Mouse (Mus musculus) hindbrain, embryonic 11.5 days (tissue): ENCODE measurements at regions not wholly inside any gene's neighbourhood (a gene's known extent, or its start where the extent isn't known, plus 50 kb on each side); places are given as distances from the start of the nearest gene placed in this dataset.

Experiments used
- ATAC-seq: fragments of 200-750 bp; cut with Nextera tagmentation; 2 replicates; pipeline ENCODE4 v1.8.0; 2017; ENCODE audit warnings: mild to moderate bottlenecking, moderate TSS enrichment, moderate library complexity; ENCODE audit not compliant: low FRiP score
- DNase-seq: peaks from one replicate; pipeline ENCODE4 v3.0.0-alpha.2; 2015; ENCODE audit warnings: low spot score
- H3K27ac ChIP-seq: fragments of 300-500 bp; sonication (generic); 2 replicates; pipeline ENCODE4 v1.5.1; 2014; ENCODE audit warnings: mild to moderate bottlenecking, low read depth, low read length
- H3K27me3 ChIP-seq: fragments of 300-500 bp; sonication (generic); 2 replicates; pipeline ENCODE4 v1.6.1; 2014; ENCODE audit warnings: mild to moderate bottlenecking, low read length, moderate library complexity, mixed read lengths; ENCODE audit not compliant: control insufficient read depth, insufficient read depth
- H3K36me3 ChIP-seq: fragments of 300-500 bp; sonication (generic); 2 replicates; pipeline ENCODE4 v1.6.1; 2014; ENCODE audit warnings: mild to moderate bottlenecking, low read length, moderate library complexity, mixed read lengths; ENCODE audit not compliant: control insufficient read depth, insufficient read depth
- H3K4me1 ChIP-seq: fragments of 300-500 bp; sonication (generic); replicated peaks from 2 replicates; pipeline ENCODE4 v1.6.1; 2014; ENCODE audit warnings: low read length, mixed read lengths; ENCODE audit not compliant: control insufficient read depth, insufficient read depth
- H3K4me2 ChIP-seq: fragments of 300-500 bp; sonication (generic); replicated peaks from 2 replicates; pipeline ENCODE4 v1.6.1; 2014; ENCODE audit warnings: mild to moderate bottlenecking, low read depth, low read length
- H3K4me3 ChIP-seq: fragments of 300-500 bp; sonication (generic); 2 replicates; pipeline ENCODE4 v1.5.1; 2014; ENCODE audit warnings: low read depth, low read length
- H3K9ac ChIP-seq: fragments of 300-500 bp; sonication (generic); 2 replicates; pipeline ENCODE4 v1.6.1; 2014; ENCODE audit warnings: low read depth, low read length
- H3K9me3 ChIP-seq: fragments of 300-500 bp; sonication (generic); 2 replicates; pipeline ENCODE4 v1.6.1; 2016; ENCODE audit warnings: low read length; ENCODE audit not compliant: control insufficient read depth
- WGBS: fragments of 180-500 bp; shearing (Covaris S2); extraction: QIAGEN DNeasy Blood & Tissue Kit; methylation state at CpG from one replicate; pipeline ENCODE4 v1.1.7; 2014; 5-methylcytosine and 5-hydroxymethylcytosine counted together

GRCm38 (mm10) chr10:100685748-100686147 is 95.5 kb downstream of the 1700017N19Rik start:
- Histone ChIP-seq H3K4me2 (no peak overlapping the region), H3K27ac (no peak overlapping the region), H3K9ac (no peak overlapping the region), H3K36me3 (no peaks in the 10 kb centered on the region), H3K4me1 (no peaks in the 10 kb centered on the region), H3K27me3 (no peaks in the 10 kb centered on the region), H3K4me3 (no peak overlapping the region), H3K9me3 (no peaks in the 10 kb centered on the region)
- WGBS, result 30% methylated on average over 3 of the region's 3 CpGs
- no peak for ATAC-seq
- no peak for DNase-seq

DNA sequence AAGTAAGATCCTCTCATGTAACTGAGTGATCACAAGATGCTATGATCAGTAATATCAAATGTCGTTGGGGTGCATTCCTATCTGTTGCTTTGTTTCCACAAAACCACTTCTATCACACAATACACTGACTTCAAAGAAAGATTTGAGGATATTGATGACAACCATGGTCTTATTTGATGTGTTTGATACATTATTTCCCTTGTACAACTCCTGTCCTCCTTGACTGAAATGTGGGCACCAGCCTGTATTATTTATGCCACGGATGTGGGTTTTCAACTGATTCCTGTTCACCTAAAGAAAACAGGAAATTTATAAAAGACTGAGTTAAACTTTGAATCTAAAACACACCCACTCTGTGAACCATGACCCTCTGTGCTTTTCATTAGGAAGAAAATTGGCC is 105.7 kb downstream of the 1700017N19Rik start:
- Histone ChIP-seq H3K27me3 (no peaks in the 10 kb centered on the region), H3K4me1 (no peaks in the 10 kb centered on the region), H3K9me3 (no peaks in the 10 kb centered on the region), H3K36me3 (no peaks in the 10 kb centered on the region), H3K9ac (no peak overlapping the region), H3K4me2 (no peak overlapping the region), H3K4me3 (no peak overlapping the region), H3K27ac (no peak overlapping the region)
- 93% methylated on average over 2 of the region's 2 CpGs for WGBS
- no peak for ATAC-seq
- DNase-seq, result no peak

GRCm38 (mm10) chr10:100699206-100699605 is 108.9 kb downstream of the 1700017N19Rik start:
- no peaks in the 10 kb centered on the region for H3K4me1 ChIP-seq
- ATAC-seq (no peak), DNase-seq (no peak)
- no peak overlapping the region for H3K4me3 ChIP-seq
- H3K9ac ChIP-seq, result no peak overlapping the region
- no peak overlapping the region for H3K4me2 ChIP-seq
- H3K36me3 ChIP-seq, result no peaks in the 10 kb centered on the region
- no peak overlapping the region for H3K27ac ChIP-seq
- no peaks in the 10 kb centered on the region for H3K9me3 ChIP-seq
- WGBS, result 79% methylated on average over 4 of the region's 4 CpGs
- no peaks in the 10 kb centered on the region for H3K27me3 ChIP-seq

DNA sequence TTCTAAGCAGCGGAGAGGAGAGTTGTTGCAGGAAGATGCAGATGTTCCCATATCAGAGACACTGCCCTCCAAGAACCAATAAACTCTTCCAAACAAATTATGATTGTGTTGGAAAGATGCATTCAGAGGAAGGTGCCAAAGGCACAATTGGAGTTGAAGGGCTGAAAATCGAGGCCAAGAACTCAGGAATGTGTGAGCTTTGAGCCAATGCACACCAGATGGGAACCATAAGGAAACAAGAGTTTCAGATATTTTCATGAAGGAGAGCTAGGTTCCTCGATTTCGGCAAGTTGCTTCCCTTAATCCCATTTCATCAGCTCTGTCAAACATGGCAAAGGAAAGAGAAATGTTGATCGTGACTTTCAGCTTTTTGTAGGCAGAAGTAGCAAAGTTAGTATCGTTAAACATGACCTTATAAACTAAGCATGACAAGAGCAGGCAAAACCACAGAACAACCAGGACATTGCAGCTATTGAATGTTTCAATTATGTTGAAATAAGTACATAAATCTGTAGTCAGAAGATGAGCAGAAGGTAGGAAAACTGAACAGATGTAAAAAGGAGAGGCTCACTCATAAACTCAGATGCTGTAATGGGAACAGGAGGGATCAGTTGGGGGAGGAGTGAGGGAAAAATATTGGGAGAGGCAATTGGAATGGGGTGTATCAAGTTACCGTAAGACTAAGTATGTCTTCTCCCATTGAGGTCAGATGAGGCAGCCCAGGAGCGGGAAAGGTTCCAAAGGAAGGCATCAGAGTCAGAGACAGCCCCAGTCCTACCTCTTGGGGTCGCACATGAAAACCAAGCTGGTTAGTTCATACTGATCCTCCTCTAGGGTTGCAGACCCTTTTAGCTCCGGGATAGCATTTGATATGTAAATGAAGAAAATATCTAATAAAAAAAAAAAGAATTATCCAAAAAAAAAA is 110.3 kb downstream of the 1700017N19Rik start:
- DNase-seq, result no peak

GRCm38 (mm10) chr10:100701938-100702337 is 111.7 kb downstream of the 1700017N19Rik start:
- H3K9ac ChIP-seq, result no peak overlapping the region
- WGBS, result 94% methylated on average over 6 of the region's 6 CpGs

More for the DNA sequence above, 110.3 kb downstream of the 1700017N19Rik start:
- no peaks in the 10 kb centered on the region for H3K4me1 ChIP-seq
- no peak overlapping the region for H3K9ac ChIP-seq
- no peak overlapping the region for H3K27ac ChIP-seq
- no peaks in the 10 kb centered on the region for H3K27me3 ChIP-seq
- H3K36me3 ChIP-seq, result no peaks in the 10 kb centered on the region
- no peak overlapping the region for H3K4me3 ChIP-seq
- ATAC-seq, result no peak
- no peak overlapping the region for H3K4me2 ChIP-seq
- 82% methylated on average over 10 of the region's 10 CpGs for WGBS
- no peaks in the 10 kb centered on the region for H3K9me3 ChIP-seq

GRCm38 (mm10) chr10:100716084-100716667 is 125.9 kb downstream of the 1700017N19Rik start:
- Histone ChIP-seq H3K4me2 (no peak overlapping the region), H3K9ac (no peak overlapping the region), H3K27me3 (no peaks in the 10 kb centered on the region), H3K36me3 (no peaks in the 10 kb centered on the region), H3K27ac (no peak overlapping the region), H3K4me3 (no peak overlapping the region), H3K4me1 (no peaks in the 10 kb centered on the region), H3K9me3 (no peaks in the 10 kb centered on the region)
- 88% methylated on average over 7 of the region's 7 CpGs for WGBS
- ATAC-seq, result no peak
- DNase-seq, result no peak

More at GRCm38 (mm10) chr10:100701938-100702337, 111.7 kb downstream of the 1700017N19Rik start:
- H3K4me3 ChIP-seq, result no peak overlapping the region
- no peaks in the 10 kb centered on the region for H3K36me3 ChIP-seq
- H3K27me3 ChIP-seq, result no peaks in the 10 kb centered on the region
- no peaks in the 10 kb centered on the region for H3K4me1 ChIP-seq
- no peak for DNase-seq
- H3K9me3 ChIP-seq, result no peaks in the 10 kb centered on the region
- no peak overlapping the region for H3K4me2 ChIP-seq
- ATAC-seq, result no peak
- no peak overlapping the region for H3K27ac ChIP-seq

- Histone ChIP-seq H3K27ac (no peak overlapping the region), H3K9me3 (no peaks in the 10 kb centered on the region), H3K27me3 (no peaks in the 10 kb centered on the region), H3K36me3 (no peaks in the 10 kb centered on the region), H3K9ac (no peak overlapping the region), H3K4me3 (no peak overlapping the region), H3K4me1 (no peaks in the 10 kb centered on the region), H3K4me2 (no peak overlapping the region)
- ATAC-seq, result no peak
- WGBS, result 20% methylated on average over 3 of the region's 3 CpGs
- DNase-seq, result no peak
Observed at GRCm38 (mm10) chr10:100718574-100718973, 128.3 kb downstream of the 1700017N19Rik start.

- DNase-seq, result no peak
- WGBS, result 67% methylated on average over 8 of the region's 8 CpGs
- H3K9me3 ChIP-seq, result no peaks in the 10 kb centered on the region
- no peaks in the 10 kb centered on the region for H3K4me1 ChIP-seq
- no peak for ATAC-seq
- H3K4me2 ChIP-seq, result no peak overlapping the region
- H3K27me3 ChIP-seq, result no peaks in the 10 kb centered on the region
- H3K4me3 ChIP-seq, result no peak overlapping the region
- no peaks in the 10 kb centered on the region for H3K36me3 ChIP-seq
- H3K9ac ChIP-seq, result no peak overlapping the region
- H3K27ac ChIP-seq, result no peak overlapping the region
Observed at GRCm38 (mm10) chr10:100741269-100741668, 151.0 kb downstream of the 1700017N19Rik start.

- peak; percentile 81 for DNase-seq
- Histone ChIP-seq H3K4me3 (no peak overlapping the region), H3K27ac (no peak overlapping the region), H3K36me3 (no peaks in the 10 kb centered on the region), H3K4me2 (no peak overlapping the region), H3K27me3 (no peaks in the 10 kb centered on the region), H3K9ac (no peak overlapping the region), H3K4me1 (no peaks in the 10 kb centered on the region), H3K9me3 (no peaks in the 10 kb centered on the region)
- peak; percentile 30; the same call in 1 of the 2 replicates for ATAC-seq
- WGBS, result 9% methylated on average over 7 of the region's 7 CpGs
Observed at GRCm38 (mm10) chr10:100742065-100742464, 151.8 kb downstream of the 1700017N19Rik start.
